Mouse (Mus musculus): ENCODE data around the gene F12.

DNA sequence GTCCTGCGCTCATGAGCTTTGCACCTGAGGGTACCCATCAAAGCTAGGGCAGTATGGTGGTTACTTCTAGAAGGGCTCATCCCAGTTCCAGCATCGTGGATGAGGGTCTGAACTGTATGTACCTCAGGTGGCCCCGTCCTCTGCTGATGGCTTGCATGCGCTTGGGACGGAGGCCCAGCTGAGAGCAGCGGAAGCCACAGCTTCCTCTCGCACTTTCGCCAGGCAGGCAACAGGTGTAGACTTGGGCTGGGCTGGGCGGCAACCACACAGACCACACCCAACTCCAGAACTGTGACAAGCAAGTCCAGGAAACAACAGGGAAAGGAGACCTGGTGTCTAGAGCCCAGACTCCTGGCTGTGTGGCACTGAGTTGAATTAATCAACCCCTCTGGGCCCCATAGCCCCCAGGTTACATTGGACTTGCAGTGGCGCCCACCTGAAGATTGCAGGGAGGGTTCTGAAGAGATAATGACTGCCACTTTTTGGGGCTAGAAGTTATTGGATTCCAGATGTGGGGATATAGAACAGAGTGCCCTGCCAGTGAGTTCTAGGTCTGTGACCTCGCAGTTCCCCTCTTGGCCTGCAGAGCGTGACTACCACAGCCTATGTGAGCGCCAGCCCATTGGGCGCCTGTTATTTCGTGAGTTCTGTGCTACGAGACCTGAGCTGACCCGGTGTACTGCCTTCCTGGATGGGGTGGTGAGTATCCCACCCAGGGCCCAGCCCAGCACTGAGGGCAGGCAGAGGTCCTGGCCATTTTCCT lies 23.3 kb upstream of the F12 start:
- TF ChIP-seq SIN3A (IDR thresholded peaks at IDR 0.05; ENCODE audit: low read length) = no peak
- TF ChIP-seq ZKSCAN1 (IDR thresholded peaks at IDR 0.05; ENCODE audit: low read depth, low read length) = no peak
- no peak for TF ChIP-seq ELF1 (IDR thresholded peaks at IDR 0.05; ENCODE audit: low read depth, low read length)
- TF ChIP-seq BHLHE40 (IDR thresholded peaks at IDR 0.05; ENCODE audit: borderline replicate concordance, low read depth, low read length) = no peak
- no peak for TF ChIP-seq POLR2A (IDR thresholded peaks at IDR 0.05; ENCODE audit: control insufficient read depth in 1 of 2, insufficient read depth in 1 of 2, low read depth in 1 of 2, low read length in 2 of 2, poor library complexity in 1 of 2)
- TF ChIP-seq CTCF (IDR thresholded peaks at IDR 0.05 in 2 of 3, conservative IDR thresholded peaks at IDR 0.05 in 1 of 3; ENCODE audit: control insufficient read depth in 1 of 3, insufficient read depth in 1 of 3, low read depth in 2 of 3, low read length in 3 of 3, poor library complexity in 1 of 3, severe bottlenecking in 1 of 3) = peak in 2 of 3 experiments; percentile 6 to 17; a peak in 1 of 6 replicates
- TF ChIP-seq MAZ (IDR thresholded peaks at IDR 0.05; ENCODE audit: low read depth, low read length) = no peak
- TF ChIP-seq KAT2A (conservative IDR thresholded peaks at IDR 0.05; ENCODE audit: low read depth, low read length) = no peak
- TF ChIP-seq GATA1 (IDR thresholded peaks at IDR 0.05; ENCODE audit: low read depth, low read length) = no peak
- no peak for TF ChIP-seq RCOR1 (IDR thresholded peaks at IDR 0.05; ENCODE audit: low read depth, low read length)
- no peak for TF ChIP-seq MAX (IDR thresholded peaks at IDR 0.05; ENCODE audit: low read length)
- no peak for TF ChIP-seq ZMIZ1 (IDR thresholded peaks at IDR 0.05; ENCODE audit: low read depth, low read length)
- no peak for TF ChIP-seq ZNF384 (IDR thresholded peaks at IDR 0.05; ENCODE audit: low read depth, low read length)

All from MEL (cell line).